Mouse (Mus musculus): ENCODE results near the gene Lrrc4b.

- TF ChIP-seq ZC3H11A (IDR thresholded peaks at IDR 0.05; ENCODE audit: borderline replicate concordance, low read depth, low read length) (no peak), MAFK (IDR thresholded peaks at IDR 0.05; ENCODE audit: insufficient read depth, low read depth, low read length) (no peak), HCFC1 (IDR thresholded peaks at IDR 0.05; ENCODE audit: borderline replicate concordance, insufficient read depth, low read length) (no peak)
Observed at GRCm38 (mm10) chr7:44441180-44441579, 12.4 kb downstream of the Lrrc4b start.
